Mouse (Mus musculus): ENCODE data around the gene Zc3hav1. TPM values are rescaled to one million over a fixed set of nuclear protein-coding genes. Genes with fewer than 3 reads are reported as not detected.

Zc3hav1 gene
- total RNA-seq, 2 experiments from 2014 or later = 56.9 to 69.1 TPM

- no peak for DNase-seq
Measured at GRCm38 (mm10) chr6:38293708-38294107, 60.7 kb downstream of the Zc3hav1 start.

- no peak for DNase-seq
Measured at GRCm38 (mm10) chr6:38292871-38293646, 61.3 kb downstream of the Zc3hav1 start.

GRCm38 (mm10) chr6:38284422-38284821 lies 70.0 kb downstream of the Zc3hav1 start:
- DNase-seq = no peak

GRCm38 (mm10) chr6:38264466-38264865 lies 89.9 kb downstream of the Zc3hav1 start:
- DNase-seq = no peak

DNA sequence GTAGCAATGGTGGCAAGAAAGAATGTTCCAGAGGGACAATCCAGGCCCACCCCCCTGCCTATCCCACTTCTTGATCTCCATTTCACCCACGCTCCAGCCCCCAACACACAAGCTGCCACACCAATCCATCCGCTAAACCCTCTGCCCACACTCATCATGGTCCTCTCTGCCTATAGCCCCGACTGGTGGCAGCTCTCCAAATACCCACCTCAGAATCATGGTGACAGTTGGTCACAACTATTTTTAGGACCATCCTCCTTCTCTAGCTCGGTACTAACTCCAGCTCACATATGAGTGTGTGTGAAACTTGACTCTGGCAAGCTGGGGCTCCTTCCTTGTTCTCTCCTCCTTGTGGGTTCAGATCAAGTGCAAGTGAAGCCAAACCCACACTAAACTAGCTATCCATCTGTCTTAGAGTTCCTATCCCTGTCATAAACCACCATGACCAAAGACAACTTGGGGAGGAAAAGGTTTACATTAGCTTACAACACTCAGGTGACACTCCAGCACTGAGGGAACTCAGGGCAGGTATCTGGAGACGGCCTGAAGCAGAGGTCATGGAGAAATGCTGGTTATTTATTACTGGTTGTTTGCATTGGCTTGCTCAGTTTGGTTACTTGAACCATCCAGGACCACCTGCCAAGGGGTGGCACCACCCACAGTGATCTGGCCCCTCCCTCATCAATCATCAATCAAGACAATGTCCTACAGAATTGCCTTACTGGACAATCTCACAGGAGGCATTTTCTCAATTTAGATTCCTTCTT lies 90.8 kb downstream of the Zc3hav1 start:
- no peak for DNase-seq

DNA sequence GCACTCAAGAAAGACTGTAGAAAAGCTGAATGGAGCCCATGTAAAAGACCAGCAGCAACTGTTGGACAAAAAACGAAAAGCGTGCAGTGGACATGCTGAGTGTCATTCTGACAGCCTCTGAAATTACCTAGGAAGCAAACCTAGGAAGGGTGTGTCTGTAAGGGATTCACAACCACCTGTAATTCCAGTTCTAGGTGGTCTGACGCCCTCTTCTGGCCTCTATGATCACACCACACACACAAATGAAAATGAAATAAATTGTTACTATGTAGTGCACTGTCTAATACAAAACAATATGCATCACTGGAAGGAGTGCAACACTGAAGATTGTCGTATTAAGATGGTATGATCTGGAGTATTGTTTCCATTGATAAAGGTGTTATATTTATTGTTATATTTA lies 92.5 kb downstream of the Zc3hav1 start:
- no peak for DNase-seq

GRCm38 (mm10) chr6:38257506-38257905 lies 96.9 kb downstream of the Zc3hav1 start:
- DNase-seq = no peak

DNA sequence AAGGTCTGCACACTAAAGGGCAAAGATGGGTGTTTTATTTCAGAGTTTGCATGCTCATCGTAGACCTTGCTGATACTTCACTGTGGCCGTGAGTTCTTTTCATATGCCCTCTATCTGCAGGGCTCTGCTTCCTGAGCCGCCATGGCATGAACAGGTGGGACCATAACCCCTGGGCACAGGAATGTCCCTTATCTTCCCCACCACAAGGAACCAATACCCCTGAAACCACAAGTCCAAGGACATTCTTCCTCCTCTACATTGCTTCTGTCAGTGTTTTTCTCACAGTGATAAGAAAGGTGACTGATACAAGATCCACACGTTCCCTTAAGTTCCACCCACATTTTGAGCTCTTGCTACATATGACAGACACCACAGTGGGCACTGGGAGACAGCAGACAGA lies 97.6 kb downstream of the Zc3hav1 start:
- no peak for DNase-seq

DNA sequence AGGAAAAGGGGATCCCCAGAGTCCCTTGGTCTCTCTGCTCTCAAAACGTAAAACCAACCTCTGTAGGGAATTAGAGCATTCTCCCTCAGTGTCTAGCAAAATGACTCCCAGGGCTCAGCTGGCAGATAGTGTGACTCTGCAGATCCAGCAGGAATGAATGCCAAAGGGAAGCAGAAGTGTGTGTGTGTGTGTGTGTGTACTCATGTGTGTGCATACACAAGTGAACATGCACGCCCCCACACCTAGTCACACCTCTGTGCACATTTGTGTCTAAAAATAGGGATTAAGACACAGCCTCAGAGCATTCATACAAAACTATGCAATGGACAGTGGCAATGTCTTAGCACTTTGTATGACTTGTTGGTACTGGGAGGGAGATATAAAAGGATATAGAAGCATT lies 98.6 kb downstream of the Zc3hav1 start:
- no peak for DNase-seq

Other genes starting within 250 kb of the Zc3hav1 start
- not detected for gene Tmem213, start 245.3 kb downstream of the Zc3hav1 start, total RNA-seq (2021)
- gene Atp6v0a4, start 230.0 kb downstream of the Zc3hav1 start, total RNA-seq (2021) = 1 to 10 TPM; 1.9 to 2.4 TPM
- gene D630045J12Rik, start 100.6 kb downstream of the Zc3hav1 start, total RNA-seq (2021) = 1 to 10 TPM; 3.0 to 3.7 TPM
- 1 to 10 TPM; 2.7 to 3.1 TPM for gene Zc3hav1l, start 55.3 kb downstream of the Zc3hav1 start, total RNA-seq (2021)
- gene Ttc26, start 26.9 kb upstream of the Zc3hav1 start, total RNA-seq (2021) = 1 to 10 TPM; 3.0 to 4.1 TPM
- 10 to 100 TPM; 24.3 to 31.8 TPM for gene Ubn2, start 79.3 kb upstream of the Zc3hav1 start, total RNA-seq (2021)
- gene Fmc1, start 178.9 kb upstream of the Zc3hav1 start, total RNA-seq (2021) = 100 to 1,000 TPM; 101 to 135 TPM
- gene Luc7l2, start 196.7 kb upstream of the Zc3hav1 start, total RNA-seq (2021) = 100 to 1,000 TPM; 148 to 156 TPM